Mouse (Mus musculus): Measurements from ENCODE around the gene Nfya.

Nfya gene

GRCm38 (mm10) chr17:48340267-48340666 is 69.4 kb downstream of the Nfya start:
- DNase-seq, result no peak

All from lung, adult 18-20 months (tissue).